Mouse (Mus musculus): Measurements from ENCODE around the gene Gata3. TPM values are rescaled to one million over a fixed set of nuclear protein-coding genes. Genes with fewer than 3 reads are reported as not detected.

The Gata3 gene
- 98.5 and 108 TPM in 2 replicates for polyA plus RNA-seq (2015; fragmentation: Nextera tagmentation; extraction: Ambion mirVana)

- H3K4me2 ChIP-seq: peak within 1 kb of the TSS; percentile 54
- ATAC-seq (replicated peaks; ENCODE audit: low FRiP score): no peak
- H3K9me3 ChIP-seq (replicated peaks): no peaks in the 10 kb centered on the region
- WGBS: 1% methylated on average over 23 of the region's 23 CpGs
- H3K4me1 ChIP-seq: peaks cover 13% of the 10 kb centered on the region
- H3K36me3 ChIP-seq: no peaks in the 10 kb centered on the region
- peak within 1 kb of the TSS; percentile 23 for H3K9ac ChIP-seq
- H3K27ac ChIP-seq: peak within 1 kb of the TSS; percentile 55
- H3K27me3 ChIP-seq: peaks cover 95% of the 10 kb centered on the region
- H3K4me3 ChIP-seq (replicated peaks): peak within 1 kb of the TSS; percentile 55
Observed at GRCm38 (mm10) chr2:9889651-9890183, at the start of gene Gata3. TSS of gene Gata3 (minus strand) at chr2:9890034.

- 0 out of 2 replicates have a peak, but pooled peaks have one; percentile 22 for ATAC-seq (replicated peaks; ENCODE audit: low FRiP score)
Observed at GRCm38 (mm10) chr2:9939250-9939649, 49.4 kb upstream of the Gata3 start.

GRCm38 (mm10) chr2:9935965-9936364, 46.1 kb upstream of the Gata3 start:
- Histone ChIP-seq H3K4me2 (no peak overlapping the region), H3K27me3 (no peaks in the 10 kb centered on the region), H3K36me3 (0 out of 2 replicates have a peak, but pooled peaks cover 3% of the 10 kb centered on the region), H3K27ac (no peak overlapping the region), H3K9ac (no peak overlapping the region), H3K9me3 (replicated peaks) (no peaks in the 10 kb centered on the region), H3K4me3 (replicated peaks) (no peak overlapping the region), H3K4me1 (0 out of 2 replicates have a peak, but pooled peaks cover 3% of the 10 kb centered on the region)
- ATAC-seq (replicated peaks; ENCODE audit: low FRiP score): peak; percentile 84
- 25% methylated on average over 1 of the region's 1 CpGs for WGBS

More at GRCm38 (mm10) chr2:9939250-9939649, 49.4 kb upstream of the Gata3 start:
- H3K4me1 ChIP-seq: 0 out of 2 replicates have a peak, but pooled peaks cover 3% of the 10 kb centered on the region
- no peaks in the 10 kb centered on the region for H3K9me3 ChIP-seq (replicated peaks)
- H3K36me3 ChIP-seq: 0 out of 2 replicates have a peak, but pooled peaks cover 3% of the 10 kb centered on the region
- WGBS: 54% methylated on average over 4 of the region's 4 CpGs
- no peak overlapping the region for H3K4me2 ChIP-seq
- H3K27me3 ChIP-seq: no peaks in the 10 kb centered on the region
- H3K27ac ChIP-seq: no peak overlapping the region
- H3K4me3 ChIP-seq (replicated peaks): no peak overlapping the region
- H3K9ac ChIP-seq: no peak overlapping the region

GRCm38 (mm10) chr2:9926905-9927283, 37.1 kb upstream of the Gata3 start:
- H3K4me3 ChIP-seq (replicated peaks): no peak overlapping the region
- peaks cover 8% of the 10 kb centered on the region; the same call in 1 of the 2 replicates for H3K36me3 ChIP-seq
- H3K4me1 ChIP-seq: peaks cover 9% of the 10 kb centered on the region; the same call in 1 of the 2 replicates
- no peaks in the 10 kb centered on the region for H3K27me3 ChIP-seq
- H3K9ac ChIP-seq: no peak overlapping the region
- H3K9me3 ChIP-seq (replicated peaks): no peaks in the 10 kb centered on the region
- H3K4me2 ChIP-seq: no peak overlapping the region
- ATAC-seq (replicated peaks; ENCODE audit: low FRiP score): no peak
- H3K27ac ChIP-seq: no peak overlapping the region
- WGBS: 82% methylated on average over 4 of the region's 4 CpGs

GRCm38 (mm10) chr2:9926194-9926904, 36.5 kb upstream of the Gata3 start:
- H3K9me3 ChIP-seq (replicated peaks): no peaks in the 10 kb centered on the region
- no peak overlapping the region for H3K9ac ChIP-seq
- peak overlapping the region; percentile 75 for H3K27ac ChIP-seq
- H3K4me1 ChIP-seq: peaks cover 9% of the 10 kb centered on the region; the same call in 1 of the 2 replicates
- no peaks in the 10 kb centered on the region for H3K27me3 ChIP-seq
- H3K36me3 ChIP-seq: peaks cover 8% of the 10 kb centered on the region; the same call in 1 of the 2 replicates
- no peak overlapping the region for H3K4me3 ChIP-seq (replicated peaks)
- 49% methylated on average over 7 of the region's 7 CpGs for WGBS
- peak; percentile 46; the same call in 1 of the 2 replicates for ATAC-seq (replicated peaks; ENCODE audit: low FRiP score)
- no peak overlapping the region for H3K4me2 ChIP-seq

GRCm38 (mm10) chr2:9918691-9919471, 29.0 kb upstream of the Gata3 start:
- peaks cover 17% of the 10 kb centered on the region; the same call in 1 of the 2 replicates for H3K4me1 ChIP-seq
- peak; percentile 91 for ATAC-seq (replicated peaks; ENCODE audit: low FRiP score)
- no peaks in the 10 kb centered on the region for H3K9me3 ChIP-seq (replicated peaks)
- no peaks in the 10 kb centered on the region for H3K27me3 ChIP-seq
- H3K9ac ChIP-seq: no peak overlapping the region
- peak overlapping the region; percentile 84 for H3K27ac ChIP-seq
- H3K4me3 ChIP-seq (replicated peaks): no peak overlapping the region
- H3K36me3 ChIP-seq: peaks cover 26% of the 10 kb centered on the region
- peak overlapping the region; percentile 14; the same call in 1 of the 2 replicates for H3K4me2 ChIP-seq
- 73% methylated on average over 17 of the region's 17 CpGs for WGBS

GRCm38 (mm10) chr2:9917602-9918001, 27.8 kb upstream of the Gata3 start:
- no peak for ATAC-seq (replicated peaks; ENCODE audit: low FRiP score)
- H3K27ac ChIP-seq: peak overlapping the region; percentile 84
- 79% methylated on average over 9 of the region's 9 CpGs for WGBS
- no peaks in the 10 kb centered on the region for H3K9me3 ChIP-seq (replicated peaks)
- H3K4me3 ChIP-seq (replicated peaks): no peak overlapping the region
- H3K9ac ChIP-seq: no peak overlapping the region
- H3K36me3 ChIP-seq: peaks cover 26% of the 10 kb centered on the region
- no peaks in the 10 kb centered on the region for H3K27me3 ChIP-seq
- H3K4me2 ChIP-seq: no peak overlapping the region
- peaks cover 17% of the 10 kb centered on the region; the same call in 1 of the 2 replicates for H3K4me1 ChIP-seq

- peak overlapping the region; percentile 45 for H3K27ac ChIP-seq
- peak overlapping the region; percentile 50 for H3K4me2 ChIP-seq
- peak overlapping the region; percentile 27 for H3K4me3 ChIP-seq (replicated peaks)
- WGBS: 5% methylated on average over 11 of the region's 11 CpGs
- H3K27me3 ChIP-seq: peaks cover 31% of the 10 kb centered on the region
- ATAC-seq (replicated peaks; ENCODE audit: low FRiP score): 0 out of 2 replicates have a peak, but pooled peaks have one; percentile 30
- peaks cover 7% of the 10 kb centered on the region; the same call in 1 of the 2 replicates for H3K4me1 ChIP-seq
- no peak overlapping the region for H3K9ac ChIP-seq
- H3K9me3 ChIP-seq (replicated peaks): no peaks in the 10 kb centered on the region
- no peaks in the 10 kb centered on the region for H3K36me3 ChIP-seq
Observed at GRCm38 (mm10) chr2:9905995-9906394, 16.2 kb upstream of the Gata3 start.

- no peak for ATAC-seq (replicated peaks; ENCODE audit: low FRiP score)
- Histone ChIP-seq H3K4me2 (no peak overlapping the region), H3K27me3 (peaks cover 49% of the 10 kb centered on the region), H3K27ac (no peak overlapping the region), H3K4me1 (peaks cover 7% of the 10 kb centered on the region; the same call in 1 of the 2 replicates), H3K9me3 (replicated peaks) (no peaks in the 10 kb centered on the region), H3K36me3 (no peaks in the 10 kb centered on the region), H3K9ac (no peak overlapping the region), H3K4me3 (replicated peaks) (no peak overlapping the region)
- WGBS: 55% methylated on average over 14 of the region's 14 CpGs
Observed at GRCm38 (mm10) chr2:9903854-9904560, 14.2 kb upstream of the Gata3 start.

GRCm38 (mm10) chr2:9897846-9898245, 8.0 kb upstream of the Gata3 start:
- H3K4me3 ChIP-seq (replicated peaks): no peak overlapping the region
- peaks cover 25% of the 10 kb centered on the region for H3K4me1 ChIP-seq
- ATAC-seq (replicated peaks; ENCODE audit: low FRiP score): no peak
- 10% methylated on average over 8 of the region's 8 CpGs for WGBS
- H3K4me2 ChIP-seq: no peak overlapping the region
- no peaks in the 10 kb centered on the region for H3K36me3 ChIP-seq
- H3K9ac ChIP-seq: no peak overlapping the region
- H3K9me3 ChIP-seq (replicated peaks): no peaks in the 10 kb centered on the region
- H3K27ac ChIP-seq: no peak overlapping the region
- H3K27me3 ChIP-seq: peaks cover 93% of the 10 kb centered on the region

GRCm38 (mm10) chr2:9896097-9896770, 6.4 kb upstream of the Gata3 start:
- Histone ChIP-seq H3K27ac (no peak overlapping the region), H3K4me2 (peak overlapping the region; percentile 55), H3K4me3 (replicated peaks) (peak overlapping the region; percentile 28), H3K9ac (no peak overlapping the region), H3K9me3 (replicated peaks) (no peaks in the 10 kb centered on the region), H3K4me1 (peaks cover 25% of the 10 kb centered on the region), H3K27me3 (peaks cover 93% of the 10 kb centered on the region), H3K36me3 (no peaks in the 10 kb centered on the region)
- 0 out of 2 replicates have a peak, but pooled peaks have one; percentile 50 for ATAC-seq (replicated peaks; ENCODE audit: low FRiP score)
- 2% methylated on average over 22 of the region's 22 CpGs for WGBS
